Mouse (Mus musculus) liver (tissue): ENCODE results near the gene Susd3.

Experiments
- DNase-seq: peaks from one replicate; pipeline ENCODE4 v3.0.0-alpha.2; 2020; ENCODE audit warnings: mixed read lengths

Susd3 gene

DNA sequence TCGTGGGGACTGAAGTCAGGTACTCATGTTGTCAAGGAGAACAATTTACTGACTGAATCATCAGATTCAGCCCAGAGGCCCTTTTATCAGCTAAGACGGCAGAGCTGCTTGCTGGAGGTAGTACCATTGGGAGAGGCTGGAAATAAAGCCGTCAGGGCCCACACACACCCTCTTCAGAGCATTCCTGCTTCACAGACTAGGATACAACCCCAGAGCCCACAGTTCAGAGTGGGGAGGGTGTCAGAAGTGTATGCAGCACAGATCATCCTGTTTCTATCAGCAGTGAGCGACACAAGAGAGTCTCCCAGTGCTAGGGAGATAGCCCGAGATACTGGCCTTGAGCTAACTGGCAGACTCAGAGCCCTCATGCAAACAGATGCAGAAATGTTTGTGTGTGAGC lies 65.3 kb downstream of the Susd3 start:
- DNase-seq, result no peak

GRCm38 (mm10) chr13:49181411-49181984 lies 67.0 kb downstream of the Susd3 start:
- DNase-seq, result no peak

DNA sequence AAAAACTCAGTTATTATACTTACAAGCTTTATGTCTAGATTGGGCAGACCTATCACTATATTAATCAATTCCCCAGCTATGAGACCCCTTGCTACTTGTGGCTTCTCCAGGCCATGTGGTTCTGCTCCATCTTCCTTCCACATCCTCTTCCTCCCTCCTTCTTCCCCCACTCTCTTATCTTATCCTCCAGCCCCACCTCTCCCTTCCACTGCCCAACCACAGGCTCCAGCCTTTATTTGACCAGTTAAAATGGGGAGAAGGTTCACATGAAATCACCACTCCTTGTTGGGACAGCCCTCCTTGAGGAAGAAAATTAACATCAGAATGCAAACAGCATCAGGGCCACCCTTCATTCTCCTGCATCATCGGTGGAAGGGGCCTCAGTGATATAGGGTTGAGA lies 67.8 kb downstream of the Susd3 start:
- DNase-seq, result no peak
